Mouse (Mus musculus): ENCODE data around the gene Pou5f1. TPM values are rescaled to one million over a fixed set of nuclear protein-coding genes. Genes with fewer than 3 reads are reported as not detected.

Pou5f1 gene
- polyA plus RNA-seq, 1 experiment from 2014 or later = not detected

DNA sequence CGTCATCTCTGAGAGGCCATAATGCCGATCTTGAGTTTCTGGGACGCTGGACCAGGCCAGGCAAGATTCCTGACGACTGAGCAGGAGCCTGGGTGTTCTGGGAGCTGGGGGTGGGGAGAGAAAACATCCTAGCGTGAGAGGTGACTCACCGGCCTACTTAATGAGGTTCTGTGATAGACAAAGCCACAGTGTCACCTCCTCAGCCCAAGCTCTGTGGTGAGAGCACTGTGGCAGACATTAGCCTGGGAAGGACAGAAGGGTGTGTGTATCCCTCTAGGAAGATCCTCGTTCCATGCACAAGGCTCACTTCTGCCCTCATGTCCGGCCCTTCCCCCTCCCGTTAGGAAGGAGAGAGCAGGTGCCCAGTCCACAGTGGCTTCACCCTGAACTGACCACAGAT, 51.5 kb downstream of the Pou5f1 start:
- Histone ChIP-seq H3K9me3 (replicated peaks; ENCODE audit: control insufficient read depth, low read length) (no peaks in the 10 kb centered on the region), H3K36me3 (ENCODE audit: control insufficient read depth, insufficient read depth, low read length) (no peaks in the 10 kb centered on the region), H3K27me3 (ENCODE audit: control insufficient read depth, insufficient read depth, low read length) (no peaks in the 10 kb centered on the region), H3K4me3 (ENCODE audit: low read depth, low read length) (no peak overlapping the region), H3K4me1 (ENCODE audit: control insufficient read depth, insufficient read depth, low read length) (no peaks in the 10 kb centered on the region), H3K9ac (ENCODE audit: low read depth, low read length) (no peak overlapping the region), H3K4me2 (no peak overlapping the region), H3K27ac (ENCODE audit: low read depth, low read length) (no peak overlapping the region)
- 64% methylated on average over 9 of the region's 9 CpGs for WGBS (ENCODE audit: insufficient replicate concordance)
- no peak for ATAC-seq (replicated peaks; ENCODE audit: insufficient number of reproducible peaks, low FRiP score, low TSS enrichment)

DNA sequence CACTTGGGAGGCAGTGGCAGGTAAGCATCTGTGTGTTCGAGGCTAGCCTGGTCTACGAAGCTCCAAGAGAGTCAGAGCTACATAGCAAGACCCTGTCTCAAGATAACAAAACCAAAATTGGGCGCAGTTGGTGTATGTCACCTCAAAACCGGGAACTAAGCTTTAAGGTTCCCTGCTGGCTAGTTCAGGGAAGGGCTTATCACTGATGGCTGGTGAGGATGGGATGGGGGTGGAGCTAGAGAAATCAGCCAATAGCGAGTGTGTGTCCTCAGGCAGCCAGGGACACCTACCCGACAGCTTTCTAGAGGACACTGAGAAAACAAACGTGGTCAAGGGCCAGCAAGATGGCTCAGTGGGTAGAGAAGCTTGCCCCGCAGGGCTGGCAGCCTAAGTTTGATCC, 52.4 kb downstream of the Pou5f1 start:
- ATAC-seq (replicated peaks; ENCODE audit: insufficient number of reproducible peaks, low FRiP score, low TSS enrichment) = no peak

More for the DNA sequence above, 52.4 kb downstream of the Pou5f1 start:
- WGBS (ENCODE audit: insufficient replicate concordance) = 42% methylated on average over 8 of the region's 8 CpGs
- Histone ChIP-seq H3K27ac (ENCODE audit: low read depth, low read length) (no peak overlapping the region), H3K36me3 (ENCODE audit: control insufficient read depth, insufficient read depth, low read length) (no peaks in the 10 kb centered on the region), H3K4me2 (no peak overlapping the region), H3K9me3 (replicated peaks; ENCODE audit: control insufficient read depth, low read length) (no peaks in the 10 kb centered on the region), H3K4me3 (ENCODE audit: low read depth, low read length) (no peak overlapping the region), H3K4me1 (ENCODE audit: control insufficient read depth, insufficient read depth, low read length) (no peaks in the 10 kb centered on the region), H3K27me3 (ENCODE audit: control insufficient read depth, insufficient read depth, low read length) (no peaks in the 10 kb centered on the region), H3K9ac (ENCODE audit: low read depth, low read length) (no peak overlapping the region)

Other genes with a start within 250 kb of the Pou5f1 start
- gene H2-D1, start 243.3 kb upstream of the Pou5f1 start, polyA plus RNA-seq (2014; fragmentation: Nextera tagmentation; extraction: Ambion mirVana) = 21.0 and 29.1 TPM in 2 replicates
- 0.18 and 0.53 TPM in 2 replicates for gene H2-Q1, start 185.6 kb upstream of the Pou5f1 start, polyA plus RNA-seq (2014; fragmentation: Nextera tagmentation; extraction: Ambion mirVana)
- 9.0 and 10.1 TPM in 2 replicates for gene H2-Q2, start 163.8 kb upstream of the Pou5f1 start, polyA plus RNA-seq (2014; fragmentation: Nextera tagmentation; extraction: Ambion mirVana)
- 1.8 and 2.7 TPM in 2 replicates for gene H2-Q4, start 126.4 kb upstream of the Pou5f1 start, polyA plus RNA-seq (2014; fragmentation: Nextera tagmentation; extraction: Ambion mirVana)
- 0.38 and 0.39 TPM in 2 replicates for gene H2-Q6, start 81.2 kb upstream of the Pou5f1 start, polyA plus RNA-seq (2014; fragmentation: Nextera tagmentation; extraction: Ambion mirVana)
- gene H2-Q7, start 66.9 kb upstream of the Pou5f1 start, polyA plus RNA-seq (2014; fragmentation: Nextera tagmentation; extraction: Ambion mirVana) = 0.84 and 2.6 TPM in 2 replicates
- 0.20 and 1.4 TPM in 2 replicates for gene H2-Q10, start 35.9 kb upstream of the Pou5f1 start, polyA plus RNA-seq (2014; fragmentation: Nextera tagmentation; extraction: Ambion mirVana)
- gene Tcf19, start 10.8 kb downstream of the Pou5f1 start, polyA plus RNA-seq (2014; fragmentation: Nextera tagmentation; extraction: Ambion mirVana) = 47.6 and 51.1 TPM in 2 replicates
- gene Cchcr1, start 11.1 kb downstream of the Pou5f1 start, polyA plus RNA-seq (2014; fragmentation: Nextera tagmentation; extraction: Ambion mirVana) = 10.4 and 12.8 TPM in 2 replicates
- gene Psors1c2, start 27.2 kb downstream of the Pou5f1 start, polyA plus RNA-seq (2014; fragmentation: Nextera tagmentation; extraction: Ambion mirVana) = 0.37 TPM in 1 of 2 replicates, not detected in the other
- gene Cdsn, start 46.1 kb downstream of the Pou5f1 start, polyA plus RNA-seq (2014; fragmentation: Nextera tagmentation; extraction: Ambion mirVana) = 0.40 and 0.83 TPM in 2 replicates
- gene 2300002M23Rik, start 61.4 kb downstream of the Pou5f1 start, polyA plus RNA-seq (2014; fragmentation: Nextera tagmentation; extraction: Ambion mirVana) = not detected in 2 replicates
- not detected in 2 replicates for gene Sfta2, start 95.5 kb downstream of the Pou5f1 start, polyA plus RNA-seq (2014; fragmentation: Nextera tagmentation; extraction: Ambion mirVana)
- gene Gm9573, start 120.6 kb downstream of the Pou5f1 start, polyA plus RNA-seq (2014; fragmentation: Nextera tagmentation; extraction: Ambion mirVana) = not detected in 2 replicates
- gene Mucl3, start 137.7 kb downstream of the Pou5f1 start, polyA plus RNA-seq (2014; fragmentation: Nextera tagmentation; extraction: Ambion mirVana) = 0.29 and 0.62 TPM in 2 replicates
- gene Vars2, start 161.6 kb downstream of the Pou5f1 start, polyA plus RNA-seq (2014; fragmentation: Nextera tagmentation; extraction: Ambion mirVana) = 9.1 and 12.7 TPM in 2 replicates
- 30.1 and 31.1 TPM in 2 replicates for gene Gtf2h4, start 167.7 kb downstream of the Pou5f1 start, polyA plus RNA-seq (2014; fragmentation: Nextera tagmentation; extraction: Ambion mirVana)
- 60.6 and 89.2 TPM in 2 replicates for gene Ddr1, start 198.6 kb downstream of the Pou5f1 start, polyA plus RNA-seq (2014; fragmentation: Nextera tagmentation; extraction: Ambion mirVana)